Mouse (Mus musculus): ENCODE results near the gene Olfr114.

Gene Olfr114

DNA sequence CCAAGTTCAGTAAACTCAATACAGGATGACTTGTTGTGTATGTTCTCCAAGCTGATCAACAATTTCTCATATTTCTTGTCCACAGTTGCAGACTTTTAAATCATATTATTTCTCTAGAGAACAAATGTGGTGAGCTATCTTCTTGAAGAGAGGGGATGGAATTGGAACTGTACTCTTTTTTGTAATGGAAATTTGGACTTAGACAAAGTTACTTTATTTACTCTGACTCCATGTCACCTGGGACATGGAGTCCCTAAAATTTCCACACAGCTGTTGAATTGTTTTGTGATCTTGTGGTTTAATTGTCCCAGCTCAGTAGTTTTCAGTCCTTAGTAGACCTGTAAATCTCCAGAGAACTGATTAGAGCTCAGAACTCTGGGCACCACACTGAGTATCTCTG lies at the start of gene Olfr114:
TSS of gene Olfr114 (minus strand) at position 101 of the 400 bp plus-strand sequence.
- DNase-seq (ENCODE audit: low read depth, low spot score), result no peak

DNA sequence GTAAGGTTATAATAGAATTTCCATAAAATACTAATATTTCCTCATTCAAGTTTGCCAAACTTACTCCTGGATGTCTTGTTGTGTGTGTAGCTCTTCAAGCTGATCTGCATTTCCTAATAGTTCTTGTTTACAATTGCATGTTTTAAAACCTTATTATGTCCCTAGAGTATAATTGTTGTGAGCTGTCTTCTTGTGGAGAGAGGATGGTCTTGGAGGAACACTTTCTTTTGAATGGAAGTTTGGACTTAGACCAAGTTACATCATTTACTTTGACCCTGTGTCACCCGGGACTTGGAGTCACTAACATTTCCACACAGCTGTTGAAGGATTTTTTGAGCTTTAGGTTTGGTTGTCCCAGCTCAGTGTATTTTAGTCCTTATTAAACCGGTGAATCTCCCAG lies 34.5 kb upstream of the Olfr114 start, which contains the start of the genes Olfr115 and Olfr116:
TSS of gene Olfr115 (minus strand) at position 101 of the 400 bp plus-strand sequence.
TSS of gene Olfr116 (minus strand) at position 191 of the 400 bp plus-strand sequence.
- DNase-seq (ENCODE audit: low read depth, low spot score), result no peak

DNA sequence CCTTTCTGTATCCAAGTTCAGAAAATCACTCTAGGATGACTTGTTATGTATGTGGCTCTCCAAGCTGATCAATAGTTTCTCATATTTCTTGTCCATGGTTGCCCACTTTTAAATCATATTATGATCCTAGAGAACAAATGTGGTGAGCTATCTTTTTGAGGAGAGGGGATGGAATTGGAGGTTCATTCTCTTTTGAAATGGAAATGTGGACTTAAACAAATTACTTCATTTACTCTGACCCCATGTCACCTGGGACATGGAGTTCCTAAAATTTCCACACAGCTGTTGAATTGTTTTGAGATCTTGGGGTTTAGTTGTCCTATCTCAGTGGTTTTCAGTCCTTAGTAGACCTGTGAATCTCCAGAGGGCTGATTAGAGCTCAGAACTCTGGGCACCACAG lies 15.0 kb downstream of the Olfr114 start, which contains the start of gene Olfr113:
TSS of gene Olfr113 (minus strand) at position 101 of the 400 bp plus-strand sequence.
- no peak for DNase-seq (ENCODE audit: low read depth, low spot score)

DNA sequence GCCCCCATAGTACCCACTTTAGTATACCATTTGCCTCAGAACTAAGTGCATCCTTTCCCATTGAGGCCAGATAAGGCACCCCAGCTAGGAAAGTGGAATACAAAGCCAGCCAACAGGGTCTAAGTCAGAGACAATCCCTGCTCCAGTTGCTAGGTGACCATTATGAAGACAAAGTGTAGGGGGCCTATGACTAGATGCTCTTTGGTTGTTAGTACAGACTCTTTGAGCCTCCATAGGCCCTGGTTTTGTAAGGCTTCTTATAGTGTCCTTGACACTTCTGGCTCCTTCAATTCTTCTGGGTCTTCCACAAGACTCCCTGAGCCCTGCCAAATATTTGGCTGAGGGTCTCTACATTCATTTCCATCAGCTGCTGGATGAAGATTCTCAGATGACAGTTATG lies 23.2 kb downstream of the Olfr114 start, which contains the start of gene Olfr112:
TSS of gene Olfr112 (minus strand) at position 101 of the 400 bp plus-strand sequence.
- no peak for DNase-seq (ENCODE audit: low read depth, low spot score)

DNA sequence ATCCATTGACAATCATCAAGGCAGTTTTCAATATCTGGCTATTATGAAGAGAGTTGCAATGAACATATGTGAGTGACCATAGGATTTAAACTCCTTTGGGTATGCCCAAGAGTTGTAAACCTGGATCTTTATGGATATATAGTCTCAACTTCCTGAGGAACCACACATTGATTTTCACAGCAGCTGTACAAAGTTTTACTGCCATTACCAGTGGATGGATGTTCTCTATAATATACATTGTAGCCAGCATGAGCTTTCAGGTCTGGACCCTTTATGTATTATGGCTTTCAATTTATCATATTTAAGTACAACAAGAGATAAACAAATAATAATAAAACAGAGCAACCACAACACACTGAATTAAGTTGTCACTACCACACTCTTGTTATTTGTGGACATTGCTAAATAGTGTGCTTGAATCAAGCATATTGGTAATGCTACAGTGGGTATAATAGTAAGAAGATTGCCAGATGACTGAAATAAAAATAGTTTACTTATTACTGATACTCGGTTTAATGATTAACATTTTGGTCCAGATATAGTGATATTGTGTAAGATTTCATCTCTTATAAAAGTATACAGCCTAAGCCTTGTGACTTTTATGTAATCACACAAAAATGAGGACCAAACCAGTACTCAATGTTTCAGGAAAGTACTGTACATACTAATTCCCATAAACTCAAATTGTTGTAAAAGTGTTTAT lies 33.5 kb downstream of the Olfr114 start:
- no peak for DNase-seq (ENCODE audit: low read depth, low spot score)

DNA sequence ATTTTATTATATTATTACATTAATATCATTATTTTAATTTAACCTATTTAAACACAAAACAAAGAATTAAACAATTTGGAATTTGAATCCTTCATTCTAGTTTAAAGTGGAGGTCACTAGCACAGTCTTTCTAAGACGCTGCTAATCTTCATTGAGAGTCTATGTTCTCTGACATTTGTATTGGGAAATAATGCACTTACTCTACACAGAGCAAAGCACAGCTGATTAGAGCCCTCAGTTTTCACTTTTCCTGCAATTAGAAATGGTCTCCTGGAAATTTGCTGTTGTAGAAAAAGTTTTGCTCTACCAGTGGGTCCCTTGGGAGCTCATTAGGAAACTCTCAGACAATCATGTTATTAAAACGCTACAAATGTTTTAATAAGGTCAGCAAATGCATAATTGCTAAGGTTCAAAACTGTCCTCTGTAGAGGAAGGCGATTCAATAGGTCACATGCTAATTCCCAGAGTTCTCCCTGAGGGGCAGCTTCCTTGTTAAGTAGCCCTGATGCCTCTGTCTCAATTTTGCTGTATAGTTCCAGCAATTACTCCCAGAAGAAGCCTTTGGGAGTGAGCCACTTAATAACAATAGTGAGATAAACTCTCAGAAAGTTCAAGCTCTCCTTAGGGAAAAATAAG lies 48.6 kb downstream of the Olfr114 start:
- no peak for DNase-seq (ENCODE audit: low read depth, low spot score)

DNA sequence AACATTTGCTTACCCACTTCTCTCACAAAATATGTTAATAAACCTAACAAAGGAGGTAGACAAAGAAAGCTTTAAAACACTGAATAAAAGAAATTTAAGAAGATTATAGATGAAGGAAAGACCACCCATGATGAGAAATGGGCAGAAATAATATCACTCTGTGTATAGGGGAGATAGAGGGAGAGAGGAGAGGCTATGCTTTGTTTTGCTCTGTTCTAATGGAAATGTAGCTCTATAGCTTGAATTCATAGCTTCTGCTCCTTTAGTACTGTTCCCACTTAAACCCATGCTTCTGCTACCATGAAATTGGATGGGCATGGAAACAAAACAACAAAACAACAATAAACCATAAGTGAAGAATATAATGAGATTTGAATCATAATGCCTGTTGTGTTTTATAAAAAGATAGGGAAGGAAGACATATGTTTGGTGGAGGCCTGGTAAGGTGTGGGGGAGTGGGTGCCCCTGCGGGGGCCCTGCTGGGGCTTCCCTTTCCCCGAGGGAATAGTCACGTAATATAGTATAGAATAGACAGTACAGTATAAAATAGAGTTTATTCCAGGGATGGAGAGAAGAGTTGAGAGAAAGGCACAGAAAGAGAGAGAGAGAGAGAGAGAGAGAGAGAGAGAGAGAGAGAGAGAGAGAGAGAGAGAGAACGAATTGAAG lies 51.0 kb downstream of the Olfr114 start:
- DNase-seq (ENCODE audit: low read depth, low spot score), result no peak

Data from WW6 (cell line).